Mouse (Mus musculus): ENCODE data around the gene Ncam1. TPM values are rescaled to one million over a fixed set of nuclear protein-coding genes. Genes with fewer than 3 reads are reported as not detected.
A peak's percentile ranks its signal among the peaks of the same experiment; 100 is the strongest.

The Ncam1 gene
- total and polyA plus RNA-seq, 2 experiments from 2014 or later, result 517 to 524 TPM

- no peaks in the 10 kb centered on the region for H3K4me1 ChIP-seq (ENCODE audit: insufficient read depth)
- no peak overlapping the region for H3K4me3 ChIP-seq (ENCODE audit: low read depth, low read length)
- 93% methylated on average over 3 of the region's 3 CpGs for WGBS
- H3K27me3 ChIP-seq (ENCODE audit: insufficient read depth, low read length), result no peaks in the 10 kb centered on the region
- H3K9ac ChIP-seq, result no peak overlapping the region
- H3K9me3 ChIP-seq (ENCODE audit: low read length), result no peaks in the 10 kb centered on the region
- no peak for ATAC-seq
- TF ChIP-seq CTCF (IDR thresholded peaks at IDR 0.05; ENCODE audit: low read depth), result no peak
- H3K4me2 ChIP-seq (ENCODE audit: low read depth), result no peak overlapping the region
- H3K36me3 ChIP-seq (ENCODE audit: insufficient read depth), result no peaks in the 10 kb centered on the region
- H3K27ac ChIP-seq (ENCODE audit: low read depth, low read length), result no peak overlapping the region
- DNase-seq, result no peak
Observed at GRCm38 (mm10) chr9:49605351-49605750, 193.4 kb downstream of the Ncam1 start.

GRCm38 (mm10) chr9:49601215-49601614 is 197.5 kb downstream of the Ncam1 start:
- H3K9me3 ChIP-seq (ENCODE audit: low read length), result no peaks in the 10 kb centered on the region
- 0 out of 2 replicates have a peak overlapping the region, but pooled peaks have one; percentile 37 for H3K27ac ChIP-seq (ENCODE audit: low read depth, low read length)
- H3K9ac ChIP-seq, result no peak overlapping the region
- no peaks in the 10 kb centered on the region for H3K27me3 ChIP-seq (ENCODE audit: insufficient read depth, low read length)
- no peaks in the 10 kb centered on the region for H3K36me3 ChIP-seq (ENCODE audit: insufficient read depth)
- WGBS, result 34% methylated on average over 4 of the region's 4 CpGs
- ATAC-seq, result peak; percentile 64
- H3K4me2 ChIP-seq (ENCODE audit: low read depth), result no peak overlapping the region
- DNase-seq, result no peak
- H3K4me1 ChIP-seq (ENCODE audit: insufficient read depth), result peaks cover 14% of the 10 kb centered on the region
- no peak for TF ChIP-seq CTCF (IDR thresholded peaks at IDR 0.05; ENCODE audit: low read depth)
- no peak overlapping the region for H3K4me3 ChIP-seq (ENCODE audit: low read depth, low read length)

- H3K9ac ChIP-seq, result peak overlapping the region; percentile 40; the same call in 1 of the 2 replicates
- WGBS, result 11% methylated on average over 11 of the region's 11 CpGs
Observed at GRCm38 (mm10) chr9:49595635-49596348, 202.9 kb downstream of the Ncam1 start.

GRCm38 (mm10) chr9:49594876-49595634 is 203.7 kb downstream of the Ncam1 start:
- peak; percentile 45 for DNase-seq
- peak; percentile 32 for ATAC-seq
- 10% methylated on average over 7 of the region's 7 CpGs for WGBS
- no peaks in the 10 kb centered on the region for H3K36me3 ChIP-seq (ENCODE audit: insufficient read depth)
- H3K4me3 ChIP-seq (ENCODE audit: low read depth, low read length), result no peak overlapping the region
- no peaks in the 10 kb centered on the region for H3K9me3 ChIP-seq (ENCODE audit: low read length)
- H3K27me3 ChIP-seq (ENCODE audit: insufficient read depth, low read length), result no peaks in the 10 kb centered on the region
- H3K27ac ChIP-seq (ENCODE audit: low read depth, low read length), result peak overlapping the region; percentile 83
- peak overlapping the region; percentile 40 for H3K9ac ChIP-seq
- H3K4me1 ChIP-seq (ENCODE audit: insufficient read depth), result peaks cover 59% of the 10 kb centered on the region
- peak overlapping the region; percentile 28; the same call in 1 of the 2 replicates for H3K4me2 ChIP-seq (ENCODE audit: low read depth)
- TF ChIP-seq CTCF (IDR thresholded peaks at IDR 0.05; ENCODE audit: low read depth), result no peak

More at GRCm38 (mm10) chr9:49595635-49596348, 202.9 kb downstream of the Ncam1 start:
- peak; percentile 44 for DNase-seq
- Histone ChIP-seq H3K4me1 (ENCODE audit: insufficient read depth) (peaks cover 55% of the 10 kb centered on the region), H3K9me3 (ENCODE audit: low read length) (no peaks in the 10 kb centered on the region), H3K27me3 (ENCODE audit: insufficient read depth, low read length) (no peaks in the 10 kb centered on the region), H3K4me3 (ENCODE audit: low read depth, low read length) (no peak overlapping the region), H3K4me2 (ENCODE audit: low read depth) (peak overlapping the region; percentile 28; the same call in 1 of the 2 replicates), H3K36me3 (ENCODE audit: insufficient read depth) (no peaks in the 10 kb centered on the region), H3K27ac (ENCODE audit: low read depth, low read length) (peak overlapping the region; percentile 83)
- no peak for TF ChIP-seq CTCF (IDR thresholded peaks at IDR 0.05; ENCODE audit: low read depth)
- peak; percentile 16; the same call in 1 of the 2 replicates for ATAC-seq

- no peak overlapping the region for H3K4me2 ChIP-seq (ENCODE audit: low read depth)
- peaks cover 65% of the 10 kb centered on the region for H3K4me1 ChIP-seq (ENCODE audit: insufficient read depth)
Observed at GRCm38 (mm10) chr9:49593951-49594536, 204.7 kb downstream of the Ncam1 start.

DNA sequence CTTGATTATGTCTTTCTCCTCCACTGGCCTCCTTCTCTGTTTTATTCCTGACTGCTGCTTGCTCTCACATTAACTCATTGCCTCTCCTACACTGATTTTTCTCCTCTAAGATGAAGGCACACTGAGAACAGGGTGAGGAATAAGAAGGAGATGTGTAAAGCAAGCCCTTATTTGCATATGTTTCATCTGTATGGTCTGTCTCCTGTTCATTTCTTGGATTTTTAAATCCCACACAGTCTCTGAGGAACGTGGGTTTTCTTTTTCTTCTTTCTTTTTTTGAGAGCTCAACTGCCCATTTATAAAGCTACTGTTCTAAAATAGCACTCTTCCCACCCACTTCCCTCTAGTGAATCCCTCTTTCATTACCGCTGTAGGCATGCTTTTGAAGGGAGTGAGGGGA is 206.7 kb downstream of the Ncam1 start:
- H3K9ac ChIP-seq, result no peak overlapping the region
- TF ChIP-seq CTCF (IDR thresholded peaks at IDR 0.05; ENCODE audit: low read depth), result no peak
- no peak overlapping the region for H3K4me2 ChIP-seq (ENCODE audit: low read depth)
- H3K4me3 ChIP-seq (ENCODE audit: low read depth, low read length), result no peak overlapping the region
- H3K27me3 ChIP-seq (ENCODE audit: insufficient read depth, low read length), result no peaks in the 10 kb centered on the region
- peaks cover 56% of the 10 kb centered on the region for H3K4me1 ChIP-seq (ENCODE audit: insufficient read depth)
- WGBS, result 18% methylated on average over 2 of the region's 2 CpGs
- DNase-seq (no peak), ATAC-seq (no peak)
- H3K27ac ChIP-seq (ENCODE audit: low read depth, low read length), result 0 out of 2 replicates have a peak overlapping the region, but pooled peaks have one; percentile 35
- no peaks in the 10 kb centered on the region for H3K9me3 ChIP-seq (ENCODE audit: low read length)
- no peaks in the 10 kb centered on the region for H3K36me3 ChIP-seq (ENCODE audit: insufficient read depth)

More at GRCm38 (mm10) chr9:49593951-49594536, 204.7 kb downstream of the Ncam1 start:
- ATAC-seq (peak; percentile 46), DNase-seq (peak; percentile 64)
- Histone ChIP-seq H3K36me3 (ENCODE audit: insufficient read depth) (no peaks in the 10 kb centered on the region), H3K9ac (no peak overlapping the region), H3K27me3 (ENCODE audit: insufficient read depth, low read length) (no peaks in the 10 kb centered on the region), H3K27ac (ENCODE audit: low read depth, low read length) (peak overlapping the region; percentile 83), H3K9me3 (ENCODE audit: low read length) (no peaks in the 10 kb centered on the region), H3K4me3 (ENCODE audit: low read depth, low read length) (no peak overlapping the region)
- no peak for TF ChIP-seq CTCF (IDR thresholded peaks at IDR 0.05; ENCODE audit: low read depth)
- 19% methylated on average over 10 of the region's 10 CpGs for WGBS
